Mouse (Mus musculus) forebrain, postnatal 0 days (tissue): ENCODE measurements around the gene Tulp2. TPM values are rescaled to one million over a fixed set of nuclear protein-coding genes. Genes with fewer than 3 reads are reported as not detected.
A peak's percentile ranks its signal among the peaks of the same experiment; 100 is the strongest.
"Not testable (repeated sequence)": the region's sequence is repeated elsewhere in the genome, so short reads cannot be mapped to it uniquely, and the experiment has no call there.

Source experiments
- ATAC-seq: fragments of 200-750 bp; cut with Nextera tagmentation; 2 replicates; pipeline ENCODE4 v1.8.0; 2017; ENCODE audit warnings: mild to moderate bottlenecking, moderate library complexity
- DNase-seq: peaks from one replicate; pipeline ENCODE4 v3.0.0-alpha.2; 2015
- H3K27ac ChIP-seq: fragments of 300-500 bp; sonication (generic); 2 replicates; pipeline ENCODE4 v1.5.1; 2014; ENCODE audit warnings: low read depth, mild to moderate bottlenecking, antibody characterized with exemption, low read length, moderate library complexity, mixed read lengths
- H3K27me3 ChIP-seq: fragments of 300-500 bp; sonication (generic); 2 replicates; pipeline ENCODE4 v1.6.1; 2014; ENCODE audit warnings: mild to moderate bottlenecking, low read length, mixed read lengths; ENCODE audit not compliant: insufficient read depth
- H3K36me3 ChIP-seq: fragments of 300-500 bp; sonication (generic); 2 replicates; pipeline ENCODE4 v1.6.1; 2014; ENCODE audit warnings: mild to moderate bottlenecking, moderate library complexity; ENCODE audit not compliant: insufficient read depth
- H3K4me1 ChIP-seq: fragments of 300-500 bp; sonication (generic); 2 replicates; pipeline ENCODE4 v1.6.1; 2014; ENCODE audit warnings: antibody characterized with exemption; ENCODE audit not compliant: insufficient read depth
- H3K4me2 ChIP-seq: fragments of 300-500 bp; sonication (generic); 2 replicates; pipeline ENCODE4 v1.6.1; 2014; ENCODE audit warnings: low read depth, mild to moderate bottlenecking, moderate library complexity
- H3K4me3 ChIP-seq: fragments of 300-500 bp; sonication (generic); 2 replicates; pipeline ENCODE4 v1.5.1; 2014; ENCODE audit warnings: low read depth, low read length, mixed read lengths
- H3K9ac ChIP-seq: fragments of 300-500 bp; sonication (generic); 2 replicates; pipeline ENCODE4 v1.6.1; 2014; ENCODE audit warnings: mild to moderate bottlenecking
- H3K9me3 ChIP-seq: fragments of 300-500 bp; sonication (generic); 2 replicates; pipeline ENCODE4 v1.6.1; 2016; ENCODE audit warnings: low read length
- CTCF ChIP-seq: sonication (generic); IDR thresholded peaks from 2 replicates; pipeline ENCODE4 v1.5.1; 2016; ENCODE audit warnings: antibody characterized with exemption, control low read depth, low read depth
- WGBS: fragments of 180-500 bp; shearing (Covaris S2); extraction: QIAGEN DNeasy Blood & Tissue Kit; methylation state at CpG from one replicate; pipeline ENCODE4 v1.1.7; 2014; 5-methylcytosine and 5-hydroxymethylcytosine counted together
- polyA plus RNA-seq: library from polyadenylated mRNA; unstranded; fragments of >200 nt; fragmentation: Nextera tagmentation; extraction: Ambion mirVana; gene quantifications from 2 replicates; pipeline ENCODE4 v1.2.1, GENCODE M21; 2015
- total RNA-seq: library from RNA; depleted of rRNA; stranded (reverse); fragments of >200 nt; gene quantifications from 2 replicates; pipeline ENCODE4 v1.2.3, GENCODE M21; 2014

The Tulp2 gene
- total and polyA plus RNA-seq, 2 experiments from 2014 or later = 0.07 to 0.19 TPM

DNA sequence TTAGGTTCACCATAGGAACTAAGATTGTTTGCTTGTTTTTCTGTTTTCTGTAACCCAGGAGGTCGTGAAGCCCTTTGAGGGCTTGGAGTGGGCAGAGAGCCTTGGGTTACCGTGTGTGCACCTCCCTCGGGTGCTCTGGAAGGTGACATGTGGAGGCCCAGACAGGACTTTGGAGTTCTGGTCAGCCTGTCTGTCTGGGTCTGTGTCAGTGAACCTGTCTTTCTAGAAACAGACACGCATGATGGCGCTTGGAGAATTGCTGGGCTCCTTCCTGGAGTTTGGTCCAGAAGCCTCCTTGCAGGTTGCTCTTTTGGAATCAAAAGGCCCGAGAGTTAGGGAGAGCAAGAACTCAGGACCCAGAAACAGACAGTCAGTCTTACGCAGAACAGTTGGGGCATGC is 21.3 kb upstream of the Tulp2 start:
- Histone ChIP-seq H3K9me3 (no peaks in the 10 kb centered on the region), H3K27ac (peak overlapping the region; percentile 92), H3K4me2 (peak overlapping the region; percentile 52), H3K36me3 (peaks cover 48% of the 10 kb centered on the region), H3K27me3 (no peaks in the 10 kb centered on the region), H3K4me3 (0 out of 2 replicates have a peak overlapping the region, but pooled peaks have one; percentile 87), H3K4me1 (peaks cover 23% of the 10 kb centered on the region), H3K9ac (peak overlapping the region; percentile 49)
- DNase-seq (no peak), ATAC-seq (no peak)
- 73% methylated on average over 7 of the region's 7 CpGs for WGBS
- TF ChIP-seq CTCF = no peak

DNA sequence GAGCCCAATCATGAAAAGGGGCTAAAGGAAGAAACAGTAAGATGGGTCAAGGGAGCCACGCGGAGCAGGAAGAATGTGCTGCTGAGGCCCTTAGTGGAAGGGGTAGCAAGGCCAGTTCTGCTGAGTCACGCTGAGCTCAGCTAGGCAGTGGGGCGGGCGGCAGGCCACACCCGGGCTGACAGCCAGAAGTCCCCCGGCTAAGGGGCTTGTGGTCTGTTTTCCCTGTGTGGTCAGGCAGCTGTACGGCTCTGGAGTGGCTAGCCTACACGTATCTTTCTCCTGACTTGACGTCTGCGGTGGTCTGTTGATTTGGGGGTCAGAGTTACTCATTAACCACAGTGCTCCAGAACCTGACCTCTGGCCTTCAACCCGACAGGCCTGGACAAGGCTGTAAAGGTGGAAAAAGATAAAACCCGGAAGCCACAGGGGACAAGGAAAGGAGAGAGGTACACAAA is 20.8 kb upstream of the Tulp2 start:
- no peak for ATAC-seq
- DNase-seq = peak; percentile 43
- H3K9ac ChIP-seq = no peak overlapping the region
- peak overlapping the region; percentile 92 for H3K27ac ChIP-seq
- WGBS = 41% methylated on average over 13 of the region's 13 CpGs
- H3K4me3 ChIP-seq = no peak overlapping the region
- no peaks in the 10 kb centered on the region for H3K9me3 ChIP-seq
- no peaks in the 10 kb centered on the region for H3K27me3 ChIP-seq
- TF ChIP-seq CTCF = no peak
- H3K4me2 ChIP-seq = 0 out of 2 replicates have a peak overlapping the region, but pooled peaks have one; percentile 52
- peaks cover 46% of the 10 kb centered on the region for H3K36me3 ChIP-seq
- H3K4me1 ChIP-seq = peaks cover 28% of the 10 kb centered on the region

DNA sequence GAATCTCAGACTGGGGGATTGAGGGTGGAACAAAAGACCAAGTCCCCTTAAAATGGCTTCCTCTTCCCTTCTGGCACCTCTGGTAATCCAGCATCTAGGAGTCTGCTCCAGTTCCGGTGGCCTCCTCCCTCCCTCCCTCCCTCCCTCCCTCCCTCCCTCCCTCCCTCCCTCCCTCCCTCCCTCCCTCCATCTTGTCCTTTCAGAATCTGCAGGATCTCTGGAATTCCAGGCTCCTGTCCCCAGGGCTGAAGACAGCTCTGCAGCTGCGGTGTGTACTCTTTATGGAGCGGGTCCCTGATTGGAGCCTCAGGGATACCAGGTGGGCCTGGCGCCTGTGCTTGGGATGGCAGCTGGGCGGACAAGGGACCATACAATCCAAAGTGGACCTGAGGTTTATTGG is 20.4 kb upstream of the Tulp2 start:
- no peak for ATAC-seq

DNA sequence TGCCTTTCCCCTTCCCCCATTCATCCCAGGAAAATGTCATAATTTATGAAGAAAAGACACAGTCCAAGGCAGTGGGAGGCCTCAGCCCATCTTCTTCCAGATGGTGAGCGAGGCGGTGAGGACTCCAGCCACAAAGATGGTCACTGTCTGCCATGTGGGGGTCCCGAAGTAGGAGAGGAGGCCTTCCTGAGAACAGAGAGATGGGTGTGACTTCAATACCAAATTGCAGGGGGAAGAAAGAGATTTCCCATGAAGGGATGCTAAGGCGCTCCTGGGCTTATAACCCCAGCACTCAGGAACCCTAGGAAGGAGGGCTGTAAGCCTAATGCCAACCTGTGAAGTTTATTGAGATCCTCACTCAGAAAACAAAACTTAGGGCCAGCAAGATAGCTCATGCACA is 19.9 kb upstream of the Tulp2 start:
- no peak for ATAC-seq
- no peaks in the 10 kb centered on the region for H3K27me3 ChIP-seq
- no peak for TF ChIP-seq CTCF
- no peaks in the 10 kb centered on the region for H3K9me3 ChIP-seq
- H3K27ac ChIP-seq = no peak overlapping the region
- WGBS = 95% methylated on average over 4 of the region's 4 CpGs
- H3K4me2 ChIP-seq = no peak overlapping the region
- H3K9ac ChIP-seq = no peak overlapping the region
- H3K36me3 ChIP-seq = peaks cover 44% of the 10 kb centered on the region
- DNase-seq = no peak
- no peak overlapping the region for H3K4me3 ChIP-seq
- peaks cover 28% of the 10 kb centered on the region for H3K4me1 ChIP-seq

More for the DNA sequence above, 20.4 kb upstream of the Tulp2 start:
- DNase-seq = no peak
- peaks cover 28% of the 10 kb centered on the region for H3K4me1 ChIP-seq
- 93% methylated on average over 4 of the region's 5 CpGs for WGBS
- no peaks in the 10 kb centered on the region for H3K9me3 ChIP-seq
- no peak overlapping the region for H3K4me2 ChIP-seq
- H3K4me3 ChIP-seq = no peak overlapping the region
- TF ChIP-seq CTCF = no peak
- H3K27me3 ChIP-seq = no peaks in the 10 kb centered on the region
- H3K36me3 ChIP-seq = peaks cover 44% of the 10 kb centered on the region
- peak overlapping the region; percentile 92 for H3K27ac ChIP-seq
- no peak overlapping the region for H3K9ac ChIP-seq

DNA sequence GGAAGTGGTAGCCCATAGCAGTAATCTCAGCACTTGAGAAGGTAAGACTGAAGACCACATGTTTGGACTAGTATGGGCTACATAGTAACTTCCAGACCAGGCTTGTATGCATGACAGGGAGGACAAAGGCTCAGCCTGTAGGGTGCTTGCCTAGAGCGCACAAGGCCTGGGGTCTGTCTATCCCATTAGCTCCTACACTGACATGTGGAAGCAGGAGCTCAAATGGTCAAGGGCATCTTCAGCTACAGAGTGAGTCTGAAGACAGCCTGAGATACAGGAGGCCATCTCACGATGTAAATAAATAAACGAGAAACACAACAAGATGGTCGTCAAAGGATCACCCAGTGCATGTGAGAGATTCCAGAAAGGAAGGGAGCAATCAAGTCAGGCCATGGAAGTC is 19.4 kb upstream of the Tulp2 start:
- H3K9ac ChIP-seq = no peak overlapping the region
- ATAC-seq (no peak), DNase-seq (no peak)
- H3K27ac ChIP-seq = no peak overlapping the region
- H3K4me2 ChIP-seq = no peak overlapping the region
- H3K27me3 ChIP-seq = no peaks in the 10 kb centered on the region
- H3K4me3 ChIP-seq = no peak overlapping the region
- no peaks in the 10 kb centered on the region for H3K9me3 ChIP-seq
- H3K4me1 ChIP-seq = peaks cover 28% of the 10 kb centered on the region
- 81% methylated on average over 4 of the region's 4 CpGs for WGBS
- H3K36me3 ChIP-seq = peaks cover 43% of the 10 kb centered on the region
- no peak for TF ChIP-seq CTCF

DNA sequence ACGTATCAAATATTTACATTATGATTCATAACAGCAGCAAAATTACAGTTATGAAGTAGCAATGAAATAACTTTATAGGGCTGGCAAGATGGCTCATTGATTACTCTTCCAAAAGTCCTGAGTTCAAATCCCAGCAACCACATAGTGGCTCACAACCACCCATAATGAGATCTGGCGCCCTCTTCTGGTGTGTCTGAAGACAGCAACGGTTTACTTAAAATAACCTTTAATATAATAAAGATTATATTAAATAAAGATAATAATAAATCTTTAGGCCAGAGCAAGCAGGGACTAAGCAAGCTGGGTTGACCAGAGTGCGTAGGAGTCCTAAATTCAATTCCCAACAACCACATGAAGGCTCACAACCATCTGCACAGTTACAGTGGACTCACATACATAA is 18.8 kb upstream of the Tulp2 start:
- WGBS = 80% methylated on average over 4 of the region's 4 CpGs
- H3K9ac ChIP-seq, H3K27ac ChIP-seq, H3K9me3 ChIP-seq, DNase-seq, H3K4me3 ChIP-seq, ATAC-seq, H3K4me2 ChIP-seq, H3K27me3 ChIP-seq: not testable (repeated sequence)
- peaks cover 25% of the 10 kb centered on the region for H3K4me1 ChIP-seq
- H3K36me3 ChIP-seq = peaks cover 37% of the 10 kb centered on the region

DNA sequence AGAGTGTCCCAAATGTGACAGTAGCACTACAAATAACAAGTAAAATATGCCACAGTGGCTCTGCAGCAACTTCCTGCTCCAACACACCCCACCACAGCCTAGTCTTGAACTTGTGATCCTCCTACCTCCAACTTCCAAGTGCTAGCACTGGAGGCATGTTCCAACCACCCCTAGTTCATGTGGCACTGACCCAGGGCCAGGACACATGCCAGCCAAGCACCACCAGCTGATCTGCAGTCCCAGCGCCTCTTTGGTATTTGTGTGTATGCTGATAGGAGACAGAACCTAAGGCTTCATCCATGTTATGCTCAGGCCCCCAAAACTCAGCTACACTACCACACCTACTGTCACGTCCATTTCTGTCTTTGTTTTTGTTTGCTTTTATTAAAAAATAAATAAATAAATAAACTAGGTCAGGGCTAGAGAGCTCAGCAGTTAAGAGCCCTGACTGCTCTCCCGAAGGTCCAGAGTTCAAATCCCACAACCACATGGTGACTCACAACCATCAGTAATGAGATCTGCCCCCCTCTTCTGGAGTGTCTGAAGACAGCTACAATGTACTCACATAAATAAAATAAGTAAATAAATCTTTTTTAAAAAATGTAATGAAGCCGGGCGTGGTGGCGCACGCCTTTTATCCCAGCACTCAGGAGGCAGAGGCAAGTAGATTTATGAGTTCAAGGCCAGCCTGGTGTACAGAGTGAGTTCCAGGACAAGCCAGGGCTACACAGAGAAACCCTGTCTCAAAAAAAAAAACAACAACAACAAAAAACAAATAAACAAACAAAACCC is 17.5 kb upstream of the Tulp2 start:
- TF ChIP-seq CTCF = no peak
- WGBS = 95% methylated on average over 7 of the region's 7 CpGs
- H3K4me2 ChIP-seq = no peak overlapping the region
- H3K9ac ChIP-seq = no peak overlapping the region
- H3K27me3 ChIP-seq = no peaks in the 10 kb centered on the region
- H3K4me1 ChIP-seq = peaks cover 23% of the 10 kb centered on the region
- DNase-seq (no peak), ATAC-seq (no peak)
- peaks cover 32% of the 10 kb centered on the region for H3K36me3 ChIP-seq
- H3K9me3 ChIP-seq = no peaks in the 10 kb centered on the region
- H3K27ac ChIP-seq = no peak overlapping the region
- H3K4me3 ChIP-seq = no peak overlapping the region
